Mouse (Mus musculus): ENCODE results near the gene Dgki.

Dgki gene

GRCm38 (mm10) chr6:36903159-36903794, 396.7 kb downstream of the Dgki start:
- DNase-seq: no peak

- no peak for DNase-seq
These were observed 400.1 kb downstream of the Dgki start for GRCm38 (mm10) chr6:36899872-36900271.

GRCm38 (mm10) chr6:36898412-36898811, 401.6 kb downstream of the Dgki start:
- no peak for DNase-seq

GRCm38 (mm10) chr6:36897616-36898149, 402.3 kb downstream of the Dgki start:
- no peak for DNase-seq

- DNase-seq: no peak
These were observed 403.3 kb downstream of the Dgki start for GRCm38 (mm10) chr6:36896656-36897055.

- no peak for DNase-seq
These were observed 408.2 kb downstream of the Dgki start for GRCm38 (mm10) chr6:36891820-36892219.

- DNase-seq: no peak
These were observed 409.2 kb downstream of the Dgki start for GRCm38 (mm10) chr6:36890776-36891175.

- no peak for DNase-seq
These were observed 409.7 kb downstream of the Dgki start for GRCm38 (mm10) chr6:36890296-36890695.

- DNase-seq: no peak
These were observed 418.7 kb downstream of the Dgki start for GRCm38 (mm10) chr6:36881309-36881708.

GRCm38 (mm10) chr6:36880643-36881263, 419.2 kb downstream of the Dgki start:
- no peak for DNase-seq

- DNase-seq: no peak
These were observed 422.6 kb downstream of the Dgki start for GRCm38 (mm10) chr6:36877399-36877798.

- DNase-seq: no peak
These were observed 423.6 kb downstream of the Dgki start for GRCm38 (mm10) chr6:36876426-36876825.

- DNase-seq: no peak
These were observed 424.1 kb downstream of the Dgki start for GRCm38 (mm10) chr6:36875926-36876325.

GRCm38 (mm10) chr6:36872876-36873275, 427.1 kb downstream of the Dgki start:
- no peak for DNase-seq

GRCm38 (mm10) chr6:36868217-36868616, 431.8 kb downstream of the Dgki start:
- no peak for DNase-seq

- DNase-seq: no peak
These were observed 441.5 kb downstream of the Dgki start for GRCm38 (mm10) chr6:36858258-36859041.

GRCm38 (mm10) chr6:36857627-36858257, 442.2 kb downstream of the Dgki start:
- no peak for DNase-seq

- no peak for DNase-seq
These were observed 449.4 kb downstream of the Dgki start for GRCm38 (mm10) chr6:36850422-36851129.

- no peak for DNase-seq
These were observed 454.7 kb downstream of the Dgki start for GRCm38 (mm10) chr6:36845288-36845687.

- DNase-seq: no peak
These were observed 455.7 kb downstream of the Dgki start for GRCm38 (mm10) chr6:36844258-36844657.

- no peak for DNase-seq
These were observed 456.9 kb downstream of the Dgki start for GRCm38 (mm10) chr6:36843031-36843488.

All from thymus, postnatal 25 days (tissue).